Mouse (Mus musculus) B cell, adult 2 months (primary cell): ENCODE data around the gene Sult2b1.
A peak's percentile ranks its signal among the peaks of the same experiment; 100 is the strongest.

Experiments
- DNase-seq, 2 experiments: peaks; one replicate each; pipeline ENCODE4 v3.0.0; 2022

The Sult2b1 gene

DNA sequence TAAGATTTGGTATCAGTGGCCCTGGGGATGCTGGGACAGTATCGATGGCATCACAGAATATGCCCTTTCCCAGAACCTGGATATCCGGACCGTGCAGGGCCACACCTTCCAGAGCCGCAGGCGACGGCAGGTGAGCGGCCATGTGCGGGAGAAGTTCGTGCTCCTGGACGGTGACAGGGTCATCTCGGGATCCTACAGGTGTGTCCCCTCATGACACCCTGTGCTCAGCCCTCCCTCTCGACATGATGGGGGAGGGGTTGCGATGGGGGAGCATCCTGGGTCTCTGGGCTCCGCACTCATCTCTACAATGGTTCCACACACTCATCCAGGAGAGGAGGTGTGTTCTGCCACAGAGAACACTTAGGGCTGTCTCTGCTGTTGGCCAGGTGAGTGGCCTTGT is 60.7 kb downstream of the Sult2b1 start:
- DNase-seq, result no peak

DNA sequence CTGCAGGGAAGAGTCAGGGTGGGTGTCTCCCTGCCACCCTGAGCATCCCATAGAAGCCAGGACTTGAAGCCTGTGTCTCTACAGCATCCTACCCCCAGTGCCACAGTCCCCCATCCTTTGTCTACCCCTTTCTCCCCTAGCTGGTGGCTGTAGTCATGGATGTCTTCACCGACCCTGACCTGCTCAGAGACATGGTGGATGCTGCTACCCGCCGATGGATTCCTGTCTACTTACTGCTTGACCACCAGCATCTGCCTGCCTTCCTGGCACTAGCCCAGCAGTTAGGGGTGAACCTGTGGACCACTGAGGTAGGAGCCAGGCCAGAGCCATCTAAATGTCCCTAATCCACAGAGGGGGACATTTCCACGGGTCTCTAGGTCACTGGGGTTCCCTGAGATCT is 61.2 kb downstream of the Sult2b1 start:
- DNase-seq, result no peak

GRCm38 (mm10) chr7:45722348-45722713 is 62.1 kb downstream of the Sult2b1 start:
- DNase-seq, result no peak

DNA sequence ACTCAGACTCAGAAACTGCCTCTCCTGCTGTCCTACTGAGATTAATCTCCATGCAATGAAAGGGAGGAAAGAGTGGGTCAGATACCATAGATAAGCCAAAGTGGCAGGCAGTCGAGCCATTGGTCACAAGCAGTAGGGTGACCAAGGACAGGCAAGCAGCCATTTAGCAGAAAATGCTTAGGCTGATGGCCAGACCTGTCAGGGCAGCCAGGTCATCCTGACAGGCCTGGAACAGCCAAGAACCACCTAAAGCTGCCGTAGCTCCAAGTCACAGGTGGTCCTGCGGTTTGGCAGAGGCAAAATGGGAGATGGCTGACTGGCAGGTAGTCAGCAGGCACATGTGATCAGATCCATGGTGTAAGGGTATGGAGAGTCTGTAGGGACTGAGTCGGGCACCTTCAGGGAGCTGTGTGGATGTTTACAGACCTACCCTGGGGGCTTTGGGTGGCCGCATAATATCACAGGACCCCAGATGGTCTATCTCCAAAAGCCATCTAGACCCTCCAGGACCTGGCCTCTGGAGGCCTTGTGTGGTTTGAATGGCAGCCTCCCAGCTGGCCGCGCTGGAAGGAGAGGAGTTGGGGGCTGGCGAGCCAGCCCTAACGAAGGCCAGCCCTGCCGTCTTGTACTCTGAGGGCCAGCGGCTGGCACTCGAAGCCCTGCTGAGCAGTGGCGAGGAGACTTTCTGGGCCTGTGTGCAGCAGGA is 62.7 kb downstream of the Sult2b1 start:
- no peak for DNase-seq

GRCm38 (mm10) chr7:45721234-45721571 is 63.3 kb downstream of the Sult2b1 start:
- no peak for DNase-seq

DNA sequence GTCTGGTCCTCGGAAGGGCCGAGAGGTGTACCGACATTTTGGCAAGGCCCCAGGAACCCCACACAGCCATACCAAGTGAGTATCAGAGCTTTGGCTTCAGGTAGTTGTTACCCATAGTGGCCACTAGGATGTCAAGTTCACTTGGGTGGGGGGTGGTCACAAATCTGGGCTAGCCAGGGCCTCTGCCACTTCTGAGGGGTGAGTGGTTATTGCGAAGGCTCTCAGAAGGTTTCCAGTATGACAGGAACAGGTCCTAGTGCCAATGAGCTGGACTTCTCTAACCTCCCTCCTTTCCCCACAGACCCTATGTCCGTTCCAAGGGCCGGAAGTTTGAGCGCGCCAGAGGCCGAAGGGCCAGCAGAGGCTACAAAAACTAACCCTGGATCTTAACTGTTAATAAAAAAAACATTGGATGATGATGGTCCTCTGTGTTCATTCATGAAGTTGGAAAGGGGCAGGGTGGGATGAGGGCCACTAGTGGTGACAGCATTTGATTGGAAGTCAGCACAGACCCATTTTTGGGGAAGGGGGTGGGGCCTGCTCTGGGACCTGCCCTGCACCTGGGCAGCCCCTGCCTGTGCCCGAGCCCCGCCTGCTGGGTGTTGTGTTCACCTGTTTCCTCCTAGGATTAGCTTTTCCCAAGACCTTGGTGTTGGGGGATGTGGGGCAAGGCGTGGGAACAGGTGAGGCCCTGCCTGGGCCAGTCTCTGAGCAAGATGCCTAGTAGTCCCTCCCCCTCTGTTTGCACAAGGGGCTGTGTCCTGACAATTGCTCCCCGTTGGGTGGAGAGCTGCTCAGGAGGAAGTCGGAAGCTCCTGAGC is 63.8 kb downstream of the Sult2b1 start, which contains the start of gene Fam83e:
Gene Fam83e (plus strand): TSS at position 800 of the 821 bp plus-strand sequence.
- DNase-seq, result no peak

DNA sequence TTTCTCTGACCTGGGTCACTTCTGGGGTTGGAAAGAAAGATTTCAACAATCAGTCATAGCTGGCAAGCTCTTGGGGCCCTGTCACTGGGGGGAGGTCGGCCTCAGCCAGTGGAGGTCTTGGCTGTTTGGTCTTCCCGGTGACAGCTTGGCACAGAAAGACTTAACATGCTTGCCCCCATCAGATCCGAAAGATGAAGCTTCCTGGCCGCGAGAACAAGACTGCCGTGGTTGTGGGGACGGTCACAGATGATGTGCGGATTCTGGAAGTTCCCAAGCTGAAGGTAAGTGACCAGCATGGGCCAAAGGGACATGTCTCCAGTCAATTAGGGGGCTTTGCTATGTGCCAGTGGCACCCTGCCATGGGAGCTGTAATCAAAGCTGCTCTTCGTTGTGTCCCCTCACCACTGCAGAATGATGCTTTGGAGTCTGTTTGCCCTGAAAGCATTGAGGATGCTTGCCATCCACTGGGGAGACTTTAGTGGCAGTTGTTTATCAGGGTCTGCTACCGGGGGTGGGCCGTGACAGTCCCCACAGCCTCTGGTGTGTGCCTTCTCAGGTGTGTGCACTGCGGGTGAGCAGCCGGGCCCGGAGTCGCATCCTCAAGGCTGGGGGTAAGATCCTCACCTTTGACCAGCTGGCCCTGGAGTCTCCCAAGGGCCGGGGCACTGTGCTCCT is 64.6 kb downstream of the Sult2b1 start:
- DNase-seq, result no peak

DNA sequence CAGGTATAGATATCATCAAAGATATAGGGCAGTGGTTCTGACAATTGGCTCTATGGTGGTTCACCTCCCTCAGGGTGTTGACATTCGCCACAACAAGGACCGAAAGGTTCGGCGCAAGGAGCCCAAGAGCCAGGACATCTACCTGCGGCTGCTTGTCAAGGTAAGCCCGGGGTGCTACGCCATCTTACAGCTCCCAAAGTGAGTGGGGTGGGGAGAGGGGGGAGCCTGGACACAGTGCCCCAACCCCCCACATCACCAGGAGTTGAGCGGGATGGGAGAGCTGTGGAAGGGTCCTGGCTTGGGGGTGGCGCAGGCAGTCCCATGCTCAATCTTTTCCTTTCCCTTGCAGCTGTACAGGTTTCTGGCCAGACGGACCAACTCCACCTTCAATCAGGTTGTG is 65.3 kb downstream of the Sult2b1 start:
- DNase-seq, result no peak

GRCm38 (mm10) chr7:45718331-45718730 is 66.1 kb downstream of the Sult2b1 start:
- no peak for DNase-seq

GRCm38 (mm10) chr7:45717918-45718297 is 66.6 kb downstream of the Sult2b1 start, which contains the start of gene Sphk2:
Gene Sphk2 (minus strand): TSS chr7:45718002.
- peak; percentile 99 for DNase-seq

DNA sequence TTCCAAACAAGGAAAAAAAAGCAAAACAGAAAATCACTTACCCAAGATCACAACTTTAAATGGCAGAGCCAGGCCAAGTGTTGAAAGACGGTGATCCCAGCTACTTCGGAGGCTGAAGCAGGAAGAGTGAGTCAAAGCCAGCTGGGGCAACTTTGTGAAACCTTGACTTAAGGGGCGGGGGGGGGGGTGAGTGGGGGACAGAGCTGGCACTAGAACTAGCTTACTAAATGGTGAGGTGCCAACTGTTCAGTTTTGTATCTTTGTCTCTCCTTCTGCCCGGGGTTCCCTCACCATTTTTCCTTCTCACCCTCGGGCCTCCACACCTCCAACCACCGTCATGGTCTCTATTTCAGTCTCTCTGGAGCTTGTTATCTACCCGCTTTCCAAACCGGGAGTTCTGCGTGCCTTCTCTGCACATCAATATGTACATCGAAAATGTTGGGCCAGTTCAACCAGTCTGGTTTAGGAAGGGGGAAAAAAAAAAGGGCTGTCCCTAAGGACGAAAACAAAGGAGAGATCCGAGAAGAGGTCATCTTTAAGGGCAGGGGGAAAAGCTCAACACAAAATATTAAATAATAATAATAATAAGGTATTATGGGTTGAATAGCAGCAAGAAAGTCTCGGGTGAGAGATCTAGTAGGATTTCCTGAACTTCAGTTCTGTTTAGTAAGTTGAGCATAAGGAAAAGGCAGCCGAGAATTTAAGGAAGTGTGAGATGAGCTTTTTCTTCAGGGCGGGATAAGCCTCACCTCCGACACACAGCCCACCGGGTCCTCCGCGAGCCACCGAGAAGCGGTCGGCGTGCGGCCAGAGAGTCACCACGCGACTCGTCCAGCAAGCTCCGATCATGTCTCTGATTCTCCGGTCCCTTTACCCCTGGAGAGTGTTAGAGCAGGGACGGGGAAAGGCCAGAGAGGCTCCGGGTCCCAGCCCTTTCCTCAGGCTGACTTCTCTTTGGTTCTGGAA is 67.2 kb downstream of the Sult2b1 start:
- no peak for DNase-seq

GRCm38 (mm10) chr7:45716460-45716857 is 68.0 kb downstream of the Sult2b1 start:
- no peak for DNase-seq

DNA sequence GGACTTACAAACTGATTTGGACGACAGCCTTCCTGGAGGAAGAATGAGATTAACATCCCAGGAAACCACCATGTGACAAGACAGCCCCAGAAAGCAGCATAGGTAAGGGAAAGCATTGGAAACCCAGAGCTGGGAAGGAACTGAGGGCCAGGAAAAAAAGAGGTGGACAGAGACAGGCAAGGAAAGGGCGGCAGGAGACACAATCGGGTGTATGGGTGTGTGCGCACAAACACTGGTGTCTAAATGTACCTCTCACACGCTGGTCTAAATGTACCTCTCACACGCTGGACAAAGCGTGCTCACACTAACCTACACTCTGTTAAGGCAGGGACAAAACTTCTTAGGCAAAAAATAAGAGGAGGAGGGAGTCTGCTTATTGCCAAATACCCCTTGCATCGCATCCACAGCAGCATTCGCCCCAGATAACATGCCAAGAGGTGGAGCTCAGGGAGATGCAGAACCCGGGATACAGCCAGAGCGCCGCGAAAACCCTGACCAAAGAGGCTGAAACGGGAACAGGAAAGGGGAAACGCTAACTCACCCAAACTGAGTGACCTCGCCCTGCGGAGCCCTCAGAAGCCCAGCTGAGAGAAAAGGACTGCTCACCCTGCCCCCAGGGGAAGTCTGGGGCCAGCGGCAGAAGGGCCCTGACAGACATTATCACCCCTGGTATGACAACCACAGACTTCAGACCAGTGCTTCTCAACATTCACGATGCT is 68.6 kb downstream of the Sult2b1 start:
- no peak for DNase-seq

- DNase-seq, result peak; percentile 95 to 96
Observed at GRCm38 (mm10) chr7:45715090-45715708, 69.3 kb downstream of the Sult2b1 start, which contains the start of gene Rpl18. Gene Rpl18 (plus strand): TSS chr7:45715457.

- DNase-seq, result no peak
Observed at GRCm38 (mm10) chr7:45714630-45715089, 69.8 kb downstream of the Sult2b1 start.

DNA sequence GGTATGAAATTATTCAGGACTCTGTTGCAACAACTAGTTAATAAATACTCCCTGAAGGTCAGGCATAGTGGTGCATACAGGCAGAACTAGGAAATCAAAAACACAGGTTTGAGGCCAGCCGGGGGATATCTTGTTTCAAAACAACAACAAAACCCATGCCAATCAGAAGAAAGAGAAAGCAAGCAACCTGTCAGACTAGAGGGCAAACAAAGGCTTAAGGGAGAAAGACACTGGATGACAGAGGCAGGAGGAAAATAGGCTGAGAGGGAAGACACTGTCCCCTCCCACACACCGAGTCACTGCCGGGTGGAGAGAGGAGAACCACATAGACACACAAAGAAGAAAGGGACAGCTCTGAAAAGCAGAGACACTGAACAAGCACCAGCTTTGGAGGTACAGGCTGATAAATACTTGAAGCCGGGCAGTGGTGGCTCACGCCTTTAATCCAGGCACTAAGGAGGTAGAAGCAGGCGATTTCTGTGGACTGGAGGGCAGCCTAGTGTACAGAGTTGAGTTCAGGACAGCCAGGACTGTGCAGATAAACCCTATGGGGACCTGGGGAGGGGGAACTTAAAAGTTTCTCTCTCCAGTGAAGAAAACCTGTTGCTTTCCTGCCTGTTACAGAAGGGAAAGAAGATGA is 70.5 kb downstream of the Sult2b1 start:
- no peak for DNase-seq

GRCm38 (mm10) chr7:45713396-45713795 is 71.1 kb downstream of the Sult2b1 start:
- DNase-seq, result no peak

DNA sequence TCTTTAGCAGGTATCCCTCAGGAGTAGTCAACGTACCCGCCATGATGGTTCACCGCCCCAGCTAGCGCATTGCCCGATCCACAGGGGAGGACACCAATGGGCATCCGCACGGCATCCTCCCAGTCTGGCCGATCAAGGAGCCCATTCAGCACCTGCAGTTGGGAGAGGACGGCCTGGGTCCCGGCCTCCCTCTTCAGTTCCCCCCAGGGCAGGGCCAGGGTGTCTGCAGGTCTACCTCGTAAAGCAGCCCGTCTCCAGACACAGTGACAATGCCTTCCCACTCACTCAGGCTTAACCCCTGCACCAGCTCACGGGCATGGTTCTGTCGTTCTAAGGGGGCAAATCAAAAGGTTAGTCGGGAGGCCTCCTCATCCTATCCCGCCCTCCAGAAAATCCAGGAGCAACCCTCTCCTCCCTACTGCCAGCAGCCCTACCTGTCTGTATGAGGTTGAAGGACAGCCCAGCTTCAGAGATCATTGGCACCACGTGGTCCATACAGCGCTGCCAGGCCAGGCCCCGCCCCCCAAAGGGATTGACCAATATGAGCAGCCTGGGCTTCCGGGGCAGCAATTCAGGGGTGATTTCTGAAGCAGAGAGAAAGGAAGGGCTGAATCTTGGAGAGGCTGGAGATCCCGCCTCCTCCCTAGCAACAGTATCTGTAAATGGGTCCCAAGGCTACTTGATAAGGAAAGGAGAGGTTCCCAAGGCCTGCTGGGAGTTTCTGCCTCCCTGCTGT is 72.3 kb downstream of the Sult2b1 start:
- no peak for DNase-seq

- DNase-seq, result no peak
Observed at GRCm38 (mm10) chr7:45711316-45712021, 73.0 kb downstream of the Sult2b1 start.
